Mouse (Mus musculus) forebrain, embryonic 11.5 days (tissue): ENCODE data around the gene Cdh13. TPM values are rescaled to one million over a fixed set of nuclear protein-coding genes. Genes with fewer than 3 reads are reported as not detected.

ENCODE experiments used
- ATAC-seq: fragments of 200-750 bp; cut with Nextera tagmentation; replicated peaks from 2 replicates; pipeline ENCODE4 v1.8.0; 2017; ENCODE audit warnings: moderate TSS enrichment; ENCODE audit not compliant: low FRiP score
- DNase-seq: peaks from one replicate; pipeline ENCODE4 v3.0.0-alpha.2; 2017; ENCODE audit warnings: low spot score
- H3K27ac ChIP-seq: fragments of 300-500 bp; sonication (generic); 2 replicates; pipeline ENCODE4 v1.5.1; 2014; ENCODE audit warnings: low read depth, low read length
- H3K27me3 ChIP-seq: fragments of 300-500 bp; sonication (generic); 2 replicates; pipeline ENCODE4 v1.6.1; 2014; ENCODE audit warnings: mild to moderate bottlenecking, low read length, mixed read lengths; ENCODE audit not compliant: control insufficient read depth, insufficient read depth
- H3K36me3 ChIP-seq: fragments of 300-500 bp; sonication (generic); 2 replicates; pipeline ENCODE4 v1.6.1; 2014; ENCODE audit warnings: mild to moderate bottlenecking, low read length, moderate library complexity, mixed read lengths; ENCODE audit not compliant: control insufficient read depth, insufficient read depth
- H3K4me1 ChIP-seq: fragments of 300-500 bp; sonication (generic); replicated peaks from 2 replicates; pipeline ENCODE4 v1.6.1; 2014; ENCODE audit warnings: low read length, mixed read lengths; ENCODE audit not compliant: control insufficient read depth, insufficient read depth
- H3K4me2 ChIP-seq: fragments of 300-500 bp; sonication (generic); 2 replicates; pipeline ENCODE4 v1.6.1; 2014; ENCODE audit warnings: low read depth, mild to moderate bottlenecking, low read length, moderate library complexity, mixed read lengths; ENCODE audit not compliant: severe bottlenecking
- H3K4me3 ChIP-seq: fragments of 300-500 bp; sonication (generic); 2 replicates; pipeline ENCODE4 v1.5.1; 2014; ENCODE audit warnings: low read depth, low read length
- H3K9ac ChIP-seq: fragments of 300-500 bp; sonication (generic); 2 replicates; pipeline ENCODE4 v1.6.1; 2014; ENCODE audit warnings: low read length
- H3K9me3 ChIP-seq: fragments of 300-500 bp; sonication (generic); 2 replicates; pipeline ENCODE4 v1.6.1; 2016; ENCODE audit warnings: low read length, mixed read lengths; ENCODE audit not compliant: control insufficient read depth
- WGBS: fragments of 180-500 bp; shearing (Covaris S2); extraction: QIAGEN DNeasy Blood & Tissue Kit; methylation state at CpG from one replicate; pipeline ENCODE4 v1.1.7; 2014; 5-methylcytosine and 5-hydroxymethylcytosine counted together
- polyA plus RNA-seq: library from polyadenylated mRNA; unstranded; fragments of >200 nt; fragmentation: Nextera tagmentation; extraction: Ambion mirVana; gene quantifications from 2 replicates; pipeline ENCODE4 v1.2.1, GENCODE M21; 2014

The Cdh13 gene
- polyA plus RNA-seq, 1 experiment from 2014 or later = 5.6 TPM

GRCm38 (mm10) chr8:119245181-119245580, 961.6 kb downstream of the Cdh13 start:
- H3K36me3 ChIP-seq = no peaks in the 10 kb centered on the region
- no peak overlapping the region for H3K4me3 ChIP-seq
- ATAC-seq = no peak
- H3K27ac ChIP-seq = no peak overlapping the region
- no peak overlapping the region for H3K4me2 ChIP-seq
- H3K9me3 ChIP-seq = no peaks in the 10 kb centered on the region
- WGBS = 42% methylated on average over 4 of the region's 4 CpGs
- H3K9ac ChIP-seq = no peak overlapping the region
- no peaks in the 10 kb centered on the region for H3K27me3 ChIP-seq
- no peak for DNase-seq
- H3K4me1 ChIP-seq = no peaks in the 10 kb centered on the region

DNA sequence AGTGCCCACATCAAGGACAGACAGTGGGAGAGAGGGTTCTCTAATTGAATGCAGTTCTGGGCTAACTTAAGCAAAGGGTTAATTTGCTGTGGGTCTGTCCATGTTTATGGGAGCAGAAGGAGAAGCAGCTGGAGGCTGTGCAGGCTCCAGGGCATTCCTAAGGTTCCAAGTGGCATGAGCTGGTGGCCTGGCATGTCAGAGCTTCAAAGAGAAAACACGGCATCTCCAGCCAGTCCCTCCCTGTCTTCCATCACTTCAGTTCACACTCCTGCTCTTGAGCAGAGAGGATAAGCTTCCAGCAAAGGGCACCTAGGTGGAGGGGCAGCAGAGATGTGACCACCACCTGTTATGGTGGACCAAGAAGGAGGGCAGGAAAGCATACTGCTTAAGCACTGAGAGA, 962.1 kb downstream of the Cdh13 start:
- H3K4me2 ChIP-seq = no peak overlapping the region
- H3K4me3 ChIP-seq = no peak overlapping the region
- H3K36me3 ChIP-seq = no peaks in the 10 kb centered on the region
- DNase-seq (no peak), ATAC-seq (no peak)
- no peak overlapping the region for H3K9ac ChIP-seq
- WGBS = 63% methylated on average over 1 of the region's 1 CpGs
- H3K4me1 ChIP-seq = no peaks in the 10 kb centered on the region
- H3K9me3 ChIP-seq = no peaks in the 10 kb centered on the region
- H3K27ac ChIP-seq = no peak overlapping the region
- H3K27me3 ChIP-seq = no peaks in the 10 kb centered on the region

DNA sequence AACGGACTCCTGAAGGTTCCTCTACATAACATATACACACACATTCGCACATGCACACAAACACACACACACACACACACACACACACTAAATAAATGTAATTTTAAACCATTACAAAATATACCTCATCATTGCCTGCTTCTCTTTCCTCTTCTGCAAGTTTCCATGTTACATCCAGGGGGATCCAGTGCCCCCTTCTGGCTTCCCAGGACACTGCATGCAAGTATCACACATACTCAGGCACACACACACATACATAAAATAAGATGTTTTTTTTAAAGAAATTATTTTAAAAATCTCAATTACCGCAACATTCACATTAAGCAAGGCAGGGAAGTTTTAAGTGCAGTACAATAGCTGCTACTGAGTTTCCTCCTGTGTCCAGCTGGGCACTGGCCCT, 970.8 kb downstream of the Cdh13 start:
- Histone ChIP-seq H3K27ac (no peak overlapping the region), H3K4me2 (no peak overlapping the region), H3K27me3 (no peaks in the 10 kb centered on the region), H3K4me3 (no peak overlapping the region), H3K9me3 (no peaks in the 10 kb centered on the region), H3K4me1 (no peaks in the 10 kb centered on the region), H3K9ac (no peak overlapping the region), H3K36me3 (no peaks in the 10 kb centered on the region)
- WGBS = 92% methylated on average over 3 of the region's 3 CpGs
- no peak for DNase-seq
- no peak for ATAC-seq

DNA sequence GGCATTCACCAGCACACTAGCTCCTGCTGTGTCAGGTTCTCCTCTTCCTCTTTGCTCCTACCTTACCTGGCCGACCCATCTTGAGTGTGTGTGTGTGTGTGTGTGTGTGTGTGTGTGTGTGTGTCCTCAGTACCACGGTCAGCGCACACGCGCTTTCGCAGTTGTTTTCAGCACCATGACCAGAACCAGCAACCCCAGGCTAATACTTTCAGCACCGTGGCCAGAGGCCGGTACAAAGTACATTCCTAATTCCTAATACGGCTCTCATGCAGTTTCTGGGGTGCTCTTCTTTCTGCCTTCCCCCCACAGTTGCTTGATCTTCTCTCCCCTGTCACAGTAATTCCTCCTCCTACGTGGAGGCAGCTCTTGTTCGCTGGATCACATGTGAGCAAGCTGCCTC, 975.1 kb downstream of the Cdh13 start:
- Histone ChIP-seq H3K4me1 (no peaks in the 10 kb centered on the region), H3K27ac (no peak overlapping the region), H3K27me3 (no peaks in the 10 kb centered on the region), H3K4me3 (no peak overlapping the region), H3K9me3 (no peaks in the 10 kb centered on the region), H3K4me2 (no peak overlapping the region), H3K36me3 (no peaks in the 10 kb centered on the region), H3K9ac (no peak overlapping the region)
- ATAC-seq = no peak
- DNase-seq = peak; percentile 54
- WGBS = 35% methylated on average over 11 of the region's 11 CpGs

DNA sequence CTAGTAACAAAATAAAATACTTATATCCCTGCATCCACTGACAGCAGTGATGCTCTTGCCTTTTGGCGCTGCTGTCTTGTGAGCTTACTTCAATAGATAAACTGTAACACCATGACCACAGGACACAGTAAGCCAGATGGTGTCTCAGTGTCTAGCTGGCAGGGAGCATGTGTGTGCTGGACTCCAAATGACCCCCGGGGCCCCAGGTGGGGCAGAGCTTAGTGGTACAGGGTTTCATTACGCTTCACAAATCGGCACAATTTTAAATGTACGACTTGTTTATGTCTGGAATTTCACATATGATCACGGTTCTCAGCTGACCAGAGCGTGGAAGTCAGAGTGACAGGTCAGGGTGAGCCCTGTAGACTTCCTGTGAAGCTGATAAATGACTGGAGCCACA, 980.2 kb downstream of the Cdh13 start:
- Histone ChIP-seq H3K9me3 (no peaks in the 10 kb centered on the region), H3K27ac (no peak overlapping the region), H3K4me1 (no peaks in the 10 kb centered on the region), H3K27me3 (no peaks in the 10 kb centered on the region), H3K36me3 (no peaks in the 10 kb centered on the region), H3K4me2 (no peak overlapping the region), H3K4me3 (no peak overlapping the region), H3K9ac (no peak overlapping the region)
- no peak for DNase-seq
- no peak for ATAC-seq
- 89% methylated on average over 7 of the region's 7 CpGs for WGBS

DNA sequence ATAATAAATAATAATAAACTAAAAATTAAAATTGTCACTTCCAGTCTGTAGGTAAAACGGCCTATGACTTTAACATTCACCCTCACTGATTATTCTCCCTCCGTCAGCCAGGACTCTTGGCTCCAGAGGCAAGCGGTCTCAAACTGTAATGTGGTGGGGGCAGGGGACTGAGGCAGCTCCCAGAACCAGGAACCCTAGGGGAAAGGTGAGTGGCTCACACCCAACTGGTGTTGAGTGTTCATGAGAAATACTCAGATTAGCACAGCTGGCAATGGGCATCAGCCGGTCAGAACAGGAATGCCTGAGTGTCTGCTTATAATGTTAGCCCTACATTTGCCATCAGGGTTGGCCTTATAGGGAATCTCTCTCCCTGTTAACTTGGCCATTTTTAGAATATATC, 982.8 kb downstream of the Cdh13 start:
- WGBS = 92% methylated on average over 4 of the region's 4 CpGs
- H3K9ac ChIP-seq = no peak overlapping the region

GRCm38 (mm10) chr8:119269576-119269975, 986.0 kb downstream of the Cdh13 start:
- H3K9ac ChIP-seq = no peak overlapping the region
- no peak overlapping the region for H3K27ac ChIP-seq
- ATAC-seq (no peak), DNase-seq (no peak)
- no peaks in the 10 kb centered on the region for H3K36me3 ChIP-seq
- H3K4me2 ChIP-seq = no peak overlapping the region
- no peaks in the 10 kb centered on the region for H3K27me3 ChIP-seq
- no peaks in the 10 kb centered on the region for H3K9me3 ChIP-seq
- no peak overlapping the region for H3K4me3 ChIP-seq
- H3K4me1 ChIP-seq = no peaks in the 10 kb centered on the region
- 87% methylated on average over 3 of the region's 3 CpGs for WGBS

More for the DNA sequence above, 982.8 kb downstream of the Cdh13 start:
- ATAC-seq (no peak), DNase-seq (no peak)
- Histone ChIP-seq H3K9me3 (no peaks in the 10 kb centered on the region), H3K4me1 (no peaks in the 10 kb centered on the region), H3K27ac (no peak overlapping the region), H3K27me3 (no peaks in the 10 kb centered on the region), H3K4me3 (no peak overlapping the region), H3K36me3 (no peaks in the 10 kb centered on the region), H3K4me2 (no peak overlapping the region)

DNA sequence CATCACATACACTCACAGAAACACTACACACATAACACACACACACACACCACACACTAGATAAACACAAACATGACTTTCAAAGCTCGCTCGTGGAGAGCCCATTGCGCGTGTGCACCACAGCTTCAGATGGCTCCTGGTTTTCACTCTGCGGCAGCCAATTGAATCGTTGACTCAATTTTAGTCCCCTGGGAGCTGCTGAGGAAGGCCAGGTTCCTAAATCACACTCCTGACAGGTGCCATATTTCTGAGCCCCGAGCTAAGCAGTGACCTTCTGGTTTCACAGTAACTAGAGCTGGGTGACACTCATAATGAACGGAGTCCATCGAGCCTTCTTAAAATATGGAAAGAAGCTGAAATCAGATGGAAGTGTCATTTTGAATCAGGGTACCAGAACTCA, 986.8 kb downstream of the Cdh13 start:
- no peak overlapping the region for H3K4me3 ChIP-seq
- 90% methylated on average over 9 of the region's 9 CpGs for WGBS
- DNase-seq = no peak
- H3K9me3 ChIP-seq = no peaks in the 10 kb centered on the region
- no peaks in the 10 kb centered on the region for H3K4me1 ChIP-seq
- no peaks in the 10 kb centered on the region for H3K36me3 ChIP-seq
- no peak for ATAC-seq
- no peaks in the 10 kb centered on the region for H3K27me3 ChIP-seq
- no peak overlapping the region for H3K4me2 ChIP-seq
- no peak overlapping the region for H3K27ac ChIP-seq
- no peak overlapping the region for H3K9ac ChIP-seq

DNA sequence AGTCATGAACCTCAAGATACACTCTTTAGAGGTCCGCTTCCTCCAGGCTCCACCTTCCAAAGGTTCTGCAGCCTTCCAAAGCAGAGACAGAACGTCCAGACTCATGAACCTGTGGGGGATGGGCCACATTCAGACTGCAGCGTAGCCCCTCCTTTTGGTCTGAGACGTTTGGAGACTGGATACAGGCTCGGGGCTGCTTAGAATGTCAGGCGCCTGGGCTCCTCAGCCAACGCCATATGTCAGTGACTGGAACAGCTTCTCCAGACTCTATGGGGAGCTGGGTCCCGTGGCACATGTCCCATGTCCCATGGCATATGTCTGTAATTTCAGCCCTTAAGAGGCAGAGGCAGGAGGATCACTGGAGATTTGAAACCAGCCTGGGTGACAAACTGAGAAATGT, 989.4 kb downstream of the Cdh13 start:
- no peaks in the 10 kb centered on the region for H3K36me3 ChIP-seq
- no peaks in the 10 kb centered on the region for H3K27me3 ChIP-seq
- ATAC-seq = no peak
- H3K4me2 ChIP-seq = no peak overlapping the region
- no peak overlapping the region for H3K4me3 ChIP-seq
- DNase-seq = no peak
- H3K4me1 ChIP-seq = no peaks in the 10 kb centered on the region
- no peak overlapping the region for H3K9ac ChIP-seq
- 77% methylated on average over 8 of the region's 8 CpGs for WGBS
- no peak overlapping the region for H3K27ac ChIP-seq
- H3K9me3 ChIP-seq = no peaks in the 10 kb centered on the region
